Mouse (Mus musculus): Measurements from ENCODE around the gene Adcy3. TPM values are rescaled to one million over a fixed set of nuclear protein-coding genes. Genes with fewer than 3 reads are reported as not detected.

Adcy3 gene
- polyA plus RNA-seq, 1 experiment = 27.1 TPM

GRCm38 (mm10) chr12:4198702-4199101 is 65.8 kb downstream of the Adcy3 start:
- no peak for TF ChIP-seq CTCF (IDR thresholded peaks at IDR 0.05; ENCODE audit: extremely low read depth, insufficient read depth, low read length)
- TF ChIP-seq POLR2A (IDR thresholded peaks at IDR 0.05; ENCODE audit: extremely low read depth, insufficient read depth, low read length) = no peak
- Histone ChIP-seq H3K4me3 (ENCODE audit: insufficient read depth, low read length) (no peak overlapping the region), H3K27ac (ENCODE audit: insufficient read depth, low read length) (no peak overlapping the region), H3K4me1 (ENCODE audit: control insufficient read depth, insufficient read depth, low read length) (peaks cover 4% of the 10 kb centered on the region)

GRCm38 (mm10) chr12:4199271-4199670 is 66.4 kb downstream of the Adcy3 start:
- H3K4me1 ChIP-seq (ENCODE audit: control insufficient read depth, insufficient read depth, low read length) = peaks cover 3% of the 10 kb centered on the region
- TF ChIP-seq CTCF (IDR thresholded peaks at IDR 0.05; ENCODE audit: extremely low read depth, insufficient read depth, low read length) (no peak), POLR2A (IDR thresholded peaks at IDR 0.05; ENCODE audit: extremely low read depth, insufficient read depth, low read length) (no peak)
- no peak overlapping the region for H3K27ac ChIP-seq (ENCODE audit: insufficient read depth, low read length)

GRCm38 (mm10) chr12:4201454-4202200 is 68.7 kb downstream of the Adcy3 start:
- H3K4me1 ChIP-seq (ENCODE audit: control insufficient read depth, insufficient read depth, low read length) = peaks cover 2% of the 10 kb centered on the region
- no peak overlapping the region for H3K4me3 ChIP-seq (ENCODE audit: insufficient read depth, low read length)
- no peak for TF ChIP-seq CTCF (IDR thresholded peaks at IDR 0.05; ENCODE audit: extremely low read depth, insufficient read depth, low read length)
- TF ChIP-seq POLR2A (IDR thresholded peaks at IDR 0.05; ENCODE audit: extremely low read depth, insufficient read depth, low read length) = no peak
- no peak overlapping the region for H3K27ac ChIP-seq (ENCODE audit: insufficient read depth, low read length)

More at GRCm38 (mm10) chr12:4199271-4199670, 66.4 kb downstream of the Adcy3 start:
- no peak overlapping the region for H3K4me3 ChIP-seq (ENCODE audit: insufficient read depth, low read length)

- H3K4me1 ChIP-seq (ENCODE audit: control insufficient read depth, insufficient read depth, low read length) = peaks cover 2% of the 10 kb centered on the region
- H3K4me3 ChIP-seq (ENCODE audit: insufficient read depth, low read length) = no peak overlapping the region
- TF ChIP-seq CTCF (IDR thresholded peaks at IDR 0.05; ENCODE audit: extremely low read depth, insufficient read depth, low read length) (no peak), POLR2A (IDR thresholded peaks at IDR 0.05; ENCODE audit: extremely low read depth, insufficient read depth, low read length) (no peak)
- H3K27ac ChIP-seq (ENCODE audit: insufficient read depth, low read length) = no peak overlapping the region
These were observed 69.3 kb downstream of the Adcy3 start for GRCm38 (mm10) chr12:4202206-4202605.

DNA sequence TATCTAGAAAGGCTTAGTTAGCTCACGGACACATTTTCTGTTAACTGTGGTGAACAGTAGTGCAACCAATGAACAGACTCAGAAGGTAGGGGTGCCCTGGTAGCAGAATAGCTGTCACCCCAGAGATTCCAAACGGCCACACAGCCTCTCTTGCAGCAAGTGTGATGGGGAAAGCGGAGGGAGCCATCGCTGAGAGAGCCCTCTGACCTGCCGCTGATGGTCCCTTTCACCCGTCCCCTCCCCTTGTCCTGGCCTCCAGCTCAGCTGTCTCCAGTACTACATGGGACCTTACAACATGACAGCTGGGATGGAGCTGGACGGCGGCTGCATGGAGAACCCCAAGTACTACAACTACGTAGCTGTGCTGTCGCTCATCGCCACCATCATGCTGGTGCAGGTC is 73.2 kb downstream of the Adcy3 start:
- Histone ChIP-seq H3K4me1 (ENCODE audit: control insufficient read depth, insufficient read depth, low read length) (peaks cover 2% of the 10 kb centered on the region), H3K27ac (ENCODE audit: insufficient read depth, low read length) (no peak overlapping the region), H3K4me3 (ENCODE audit: insufficient read depth, low read length) (no peak overlapping the region)
- TF ChIP-seq CTCF (IDR thresholded peaks at IDR 0.05; ENCODE audit: extremely low read depth, insufficient read depth, low read length) = no peak

GRCm38 (mm10) chr12:4208405-4209133 is 75.7 kb downstream of the Adcy3 start:
- Histone ChIP-seq H3K4me3 (ENCODE audit: insufficient read depth, low read length) (no peak overlapping the region), H3K4me1 (ENCODE audit: control insufficient read depth, insufficient read depth, low read length) (no peaks in the 10 kb centered on the region), H3K27ac (ENCODE audit: insufficient read depth, low read length) (no peak overlapping the region)
- TF ChIP-seq CTCF (IDR thresholded peaks at IDR 0.05; ENCODE audit: extremely low read depth, insufficient read depth, low read length) (peak; percentile 73), POLR2A (IDR thresholded peaks at IDR 0.05; ENCODE audit: extremely low read depth, insufficient read depth, low read length) (no peak)

- TF ChIP-seq CTCF (IDR thresholded peaks at IDR 0.05; ENCODE audit: extremely low read depth, insufficient read depth, low read length) = no peak
- TF ChIP-seq POLR2A (IDR thresholded peaks at IDR 0.05; ENCODE audit: extremely low read depth, insufficient read depth, low read length) = no peak
- Histone ChIP-seq H3K4me1 (ENCODE audit: control insufficient read depth, insufficient read depth, low read length) (no peaks in the 10 kb centered on the region), H3K27ac (ENCODE audit: insufficient read depth, low read length) (no peak overlapping the region), H3K4me3 (ENCODE audit: insufficient read depth, low read length) (no peak overlapping the region)
These were observed 76.3 kb downstream of the Adcy3 start for GRCm38 (mm10) chr12:4209196-4209595.

- no peaks in the 10 kb centered on the region for H3K4me1 ChIP-seq (ENCODE audit: control insufficient read depth, insufficient read depth, low read length)
- no peak for TF ChIP-seq POLR2A (IDR thresholded peaks at IDR 0.05; ENCODE audit: extremely low read depth, insufficient read depth, low read length)
- no peak for TF ChIP-seq CTCF (IDR thresholded peaks at IDR 0.05; ENCODE audit: extremely low read depth, insufficient read depth, low read length)
These were observed 78.3 kb downstream of the Adcy3 start for GRCm38 (mm10) chr12:4211174-4211573.

GRCm38 (mm10) chr12:4212908-4213307 is 80.0 kb downstream of the Adcy3 start:
- H3K27ac ChIP-seq (ENCODE audit: insufficient read depth, low read length) = no peak overlapping the region
- no peak overlapping the region for H3K4me3 ChIP-seq (ENCODE audit: insufficient read depth, low read length)
- no peaks in the 10 kb centered on the region for H3K4me1 ChIP-seq (ENCODE audit: control insufficient read depth, insufficient read depth, low read length)
- TF ChIP-seq CTCF (IDR thresholded peaks at IDR 0.05; ENCODE audit: extremely low read depth, insufficient read depth, low read length) (no peak), POLR2A (IDR thresholded peaks at IDR 0.05; ENCODE audit: extremely low read depth, insufficient read depth, low read length) (no peak)

More at GRCm38 (mm10) chr12:4211174-4211573, 78.3 kb downstream of the Adcy3 start:
- no peak overlapping the region for H3K27ac ChIP-seq (ENCODE audit: insufficient read depth, low read length)
- H3K4me3 ChIP-seq (ENCODE audit: insufficient read depth, low read length) = no peak overlapping the region

DNA sequence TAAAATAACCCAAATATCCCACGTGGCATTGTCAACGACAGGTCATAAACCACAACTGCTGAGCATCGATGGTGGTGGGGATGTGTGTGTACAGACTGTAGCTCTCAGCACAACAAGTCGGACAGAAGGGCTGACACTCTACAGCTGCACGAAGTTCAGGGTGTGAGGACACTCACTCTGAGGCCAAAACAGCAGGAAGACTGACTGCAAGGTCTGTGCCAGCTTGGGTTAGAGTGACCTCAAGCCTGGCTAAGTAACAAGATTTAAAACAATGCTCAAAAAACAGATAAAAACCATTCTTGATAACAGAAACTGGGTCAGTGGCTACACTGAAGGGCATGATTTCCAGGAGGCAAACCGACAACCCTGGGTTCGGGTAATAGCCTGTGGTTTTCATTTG is 97.3 kb downstream of the Adcy3 start:
- TF ChIP-seq CTCF (IDR thresholded peaks at IDR 0.05; ENCODE audit: extremely low read depth, insufficient read depth, low read length) (no peak), POLR2A (IDR thresholded peaks at IDR 0.05; ENCODE audit: extremely low read depth, insufficient read depth, low read length) (no peak)
- H3K27ac ChIP-seq (ENCODE audit: insufficient read depth, low read length) = no peak overlapping the region
- no peaks in the 10 kb centered on the region for H3K4me1 ChIP-seq (ENCODE audit: control insufficient read depth, insufficient read depth, low read length)
- no peak overlapping the region for H3K4me3 ChIP-seq (ENCODE audit: insufficient read depth, low read length)
